Mouse (Mus musculus) heart, embryonic 13.5 days (tissue): ENCODE data around the gene Tmem80. TPM values are rescaled to one million over a fixed set of nuclear protein-coding genes. Genes with fewer than 3 reads are reported as not detected.

Experiments
- ATAC-seq: fragments of 200-750 bp; cut with Nextera tagmentation; 2 replicates; pipeline ENCODE4 v1.8.0; 2017; ENCODE audit warnings: moderate TSS enrichment; ENCODE audit not compliant: insufficient number of reproducible peaks, low FRiP score, low TSS enrichment; ENCODE audit errors: extremely low read depth
- H3K27ac ChIP-seq: fragments of 300-500 bp; sonication (generic); replicated peaks from 2 replicates; pipeline ENCODE4 v1.5.1; 2015; ENCODE audit warnings: moderate library complexity, mild to moderate bottlenecking, inconsistent platforms
- H3K27me3 ChIP-seq: fragments of 300-500 bp; sonication (generic); replicated peaks from 2 replicates; pipeline ENCODE4 v1.6.1; 2015; ENCODE audit warnings: mild to moderate bottlenecking, inconsistent platforms
- H3K36me3 ChIP-seq: fragments of 300-500 bp; sonication (generic); 2 replicates; pipeline ENCODE4 v1.6.1; 2015; ENCODE audit warnings: mild to moderate bottlenecking, inconsistent platforms
- H3K4me1 ChIP-seq: fragments of 300-500 bp; sonication (generic); 2 replicates; pipeline ENCODE4 v1.6.1; 2015; ENCODE audit warnings: inconsistent platforms
- H3K4me2 ChIP-seq: fragments of 300-500 bp; sonication (generic); 2 replicates; pipeline ENCODE4 v1.6.1; 2015; ENCODE audit warnings: inconsistent platforms, mild to moderate bottlenecking, moderate library complexity
- H3K4me3 ChIP-seq: fragments of 300-500 bp; sonication (generic); 2 replicates; pipeline ENCODE4 v1.5.1; 2015; ENCODE audit warnings: moderate library complexity, mild to moderate bottlenecking, inconsistent platforms
- H3K9ac ChIP-seq: fragments of 300-500 bp; sonication (generic); 2 replicates; pipeline ENCODE4 v1.6.1; 2015; ENCODE audit warnings: inconsistent platforms, mild to moderate bottlenecking, moderate library complexity
- H3K9me3 ChIP-seq: fragments of 300-500 bp; sonication (generic); 2 replicates; pipeline ENCODE4 v1.6.1; 2016; ENCODE audit warnings: inconsistent platforms
- WGBS: fragments of 180-500 bp; shearing (Covaris S2); methylation state at CpG from one replicate; pipeline ENCODE4 v1.1.7; 2015; ENCODE audit warnings: mixed read lengths; 5-methylcytosine and 5-hydroxymethylcytosine counted together
- polyA plus RNA-seq: library from polyadenylated mRNA; unstranded; fragments of >200 nt; fragmentation: Nextera tagmentation; extraction: Ambion mirVana; gene quantifications from 2 replicates; pipeline ENCODE4 v1.2.1, GENCODE M21; 2015

Tmem80 gene
- polyA plus RNA-seq, 1 experiment from 2014 or later = 33.2 TPM

GRCm38 (mm10) chr7:141363752-141364125 lies 36.2 kb downstream of the Tmem80 start:
- Histone ChIP-seq H3K27ac (no peak overlapping the region), H3K4me1 (no peaks in the 10 kb centered on the region), H3K27me3 (peaks cover 59% of the 10 kb centered on the region), H3K9me3 (no peaks in the 10 kb centered on the region), H3K9ac (no peak overlapping the region), H3K4me2 (no peak overlapping the region), H3K36me3 (no peaks in the 10 kb centered on the region), H3K4me3 (no peak overlapping the region)
- 50% methylated on average over 2 of the region's 2 CpGs for WGBS
- no peak for ATAC-seq

GRCm38 (mm10) chr7:141364349-141365048 lies 37.0 kb downstream of the Tmem80 start:
- ATAC-seq = no peak; the same call in 1 of the 2 replicates
- Histone ChIP-seq H3K4me1 (no peaks in the 10 kb centered on the region), H3K27me3 (peaks cover 54% of the 10 kb centered on the region), H3K27ac (no peak overlapping the region), H3K4me3 (no peak overlapping the region), H3K36me3 (no peaks in the 10 kb centered on the region), H3K4me2 (no peak overlapping the region), H3K9ac (no peak overlapping the region; the same call in 1 of the 2 replicates), H3K9me3 (no peaks in the 10 kb centered on the region)
- WGBS = 59% methylated on average over 5 of the region's 5 CpGs

- Histone ChIP-seq H3K4me1 (no peaks in the 10 kb centered on the region), H3K27ac (no peak overlapping the region), H3K4me2 (no peak overlapping the region), H3K27me3 (peaks cover 50% of the 10 kb centered on the region), H3K4me3 (no peak overlapping the region), H3K9me3 (no peaks in the 10 kb centered on the region), H3K36me3 (no peaks in the 10 kb centered on the region), H3K9ac (no peak overlapping the region)
- no peak for ATAC-seq
- 64% methylated on average over 3 of the region's 3 CpGs for whole genome bisulfite sequencing
Observed at GRCm38 (mm10) chr7:141365049-141365445, 37.5 kb downstream of the Tmem80 start.

GRCm38 (mm10) chr7:141367358-141367757 lies 39.8 kb downstream of the Tmem80 start:
- Histone ChIP-seq H3K27me3 (peaks cover 27% of the 10 kb centered on the region), H3K9me3 (no peaks in the 10 kb centered on the region), H3K4me2 (no peak overlapping the region), H3K4me1 (no peaks in the 10 kb centered on the region), H3K36me3 (no peaks in the 10 kb centered on the region), H3K4me3 (no peak overlapping the region), H3K27ac (no peak overlapping the region), H3K9ac (no peak overlapping the region)
- no peak for ATAC-seq
- 70% methylated on average over 4 of the region's 4 CpGs for WGBS

- H3K4me1 ChIP-seq = no peaks in the 10 kb centered on the region
- H3K4me2 ChIP-seq = no peak overlapping the region
- no peak overlapping the region for H3K9ac ChIP-seq
- H3K9me3 ChIP-seq = no peaks in the 10 kb centered on the region
- ATAC-seq = no peak
- no peak overlapping the region for H3K4me3 ChIP-seq
- H3K27ac ChIP-seq = no peak overlapping the region
- H3K36me3 ChIP-seq = no peaks in the 10 kb centered on the region
- 65% methylated on average over 5 of the region's 5 CpGs for WGBS
- peaks cover 8% of the 10 kb centered on the region for H3K27me3 ChIP-seq
Observed at GRCm38 (mm10) chr7:141369918-141370317, 42.4 kb downstream of the Tmem80 start.

GRCm38 (mm10) chr7:141371942-141372595 lies 44.5 kb downstream of the Tmem80 start:
- Histone ChIP-seq H3K4me3 (no peak overlapping the region), H3K27me3 (no peaks in the 10 kb centered on the region), H3K27ac (no peak overlapping the region), H3K4me1 (no peaks in the 10 kb centered on the region), H3K36me3 (no peaks in the 10 kb centered on the region), H3K9me3 (no peaks in the 10 kb centered on the region), H3K4me2 (no peak overlapping the region), H3K9ac (no peak overlapping the region)
- ATAC-seq = no peak
- WGBS = 37% methylated on average over 6 of the region's 6 CpGs

GRCm38 (mm10) chr7:141373611-141374010 lies 46.1 kb downstream of the Tmem80 start:
- Histone ChIP-seq H3K27ac (no peak overlapping the region), H3K27me3 (no peaks in the 10 kb centered on the region), H3K4me2 (no peak overlapping the region), H3K4me1 (no peaks in the 10 kb centered on the region), H3K9me3 (no peaks in the 10 kb centered on the region), H3K4me3 (no peak overlapping the region), H3K36me3 (no peaks in the 10 kb centered on the region), H3K9ac (no peak overlapping the region)
- ATAC-seq = no peak
- 74% methylated on average over 6 of the region's 6 CpGs for WGBS

GRCm38 (mm10) chr7:141374399-141374798 lies 46.9 kb downstream of the Tmem80 start:
- H3K9ac ChIP-seq = no peak overlapping the region
- no peaks in the 10 kb centered on the region for H3K4me1 ChIP-seq
- ATAC-seq = no peak
- H3K9me3 ChIP-seq = no peaks in the 10 kb centered on the region
- H3K4me2 ChIP-seq = no peak overlapping the region
- no peak overlapping the region for H3K27ac ChIP-seq
- H3K4me3 ChIP-seq = no peak overlapping the region
- H3K36me3 ChIP-seq = no peaks in the 10 kb centered on the region
- no peaks in the 10 kb centered on the region for H3K27me3 ChIP-seq

- 65% methylated on average over 4 of the region's 4 CpGs for WGBS
- H3K9ac ChIP-seq = no peak overlapping the region
- ATAC-seq = no peak
- H3K36me3 ChIP-seq = no peaks in the 10 kb centered on the region
- H3K9me3 ChIP-seq = no peaks in the 10 kb centered on the region
- peaks cover 24% of the 10 kb centered on the region for H3K27me3 ChIP-seq
- H3K4me3 ChIP-seq = no peak overlapping the region
- no peaks in the 10 kb centered on the region for H3K4me1 ChIP-seq
- H3K27ac ChIP-seq = no peak overlapping the region
- H3K4me2 ChIP-seq = no peak overlapping the region
Observed at GRCm38 (mm10) chr7:141379584-141379983, 52.0 kb downstream of the Tmem80 start.

- Histone ChIP-seq H3K4me3 (no peak overlapping the region), H3K27me3 (peaks cover 32% of the 10 kb centered on the region), H3K9ac (no peak overlapping the region), H3K9me3 (no peaks in the 10 kb centered on the region), H3K4me1 (no peaks in the 10 kb centered on the region), H3K36me3 (no peaks in the 10 kb centered on the region), H3K4me2 (no peak overlapping the region), H3K27ac (no peak overlapping the region)
- WGBS = 76% methylated on average over 4 of the region's 4 CpGs
- ATAC-seq = no peak
Observed at GRCm38 (mm10) chr7:141381068-141381835, 53.7 kb downstream of the Tmem80 start.
